In the genomic region with DNA sequence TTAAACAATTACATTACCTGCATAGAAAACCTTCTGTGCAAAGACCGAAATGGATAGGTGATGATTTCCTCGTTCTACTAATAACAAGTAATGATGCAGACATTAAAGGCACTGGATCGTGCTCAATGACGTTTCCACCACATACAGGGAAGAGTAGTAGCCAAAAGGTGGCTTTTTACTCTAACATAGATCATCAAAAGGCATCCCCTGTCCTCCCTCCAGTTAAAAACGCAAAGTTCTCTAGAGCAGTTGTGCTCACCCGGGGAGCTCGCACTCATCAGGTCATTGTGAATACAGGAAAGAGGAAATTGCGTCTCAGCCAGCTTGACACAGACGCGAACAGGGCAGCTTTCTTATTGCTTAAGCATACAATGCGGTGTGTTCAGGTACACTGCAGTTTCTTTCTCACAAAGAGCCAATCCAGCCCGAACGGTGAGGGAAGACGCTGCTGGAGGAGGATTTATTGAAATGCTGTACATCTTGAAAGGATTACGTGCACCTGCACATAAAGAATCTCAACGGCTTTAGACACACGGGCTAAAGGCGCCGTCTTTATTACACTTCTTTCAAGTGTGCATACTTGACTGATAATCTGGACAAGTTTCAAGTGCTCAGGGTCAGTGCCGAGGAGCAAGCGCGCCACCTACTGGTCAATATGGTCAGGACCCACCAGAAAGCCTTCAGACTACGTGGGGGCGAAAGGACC, we compare ENCODE assay signal across 8 mouse cellular contexts.
DNase-seq lines count a peak whose midpoint lies in the region; ATAC-seq and TF ChIP-seq lines count a peak whose summit lies in the region.

No protein-coding gene starts in this region.

- H3K36me3 ChIP-seq in MEL (ENCODE audit: control insufficient read depth in 1 of 2, insufficient read depth in 2 of 2, low read length in 2 of 2), result no peaks in the 10 kb centered on the region
- no peaks in the 10 kb centered on the region for H3K36me3 ChIP-seq in forebrain, postnatal 0 days (ENCODE audit: insufficient read depth)

- H3K79me2 ChIP-seq in MEL (ENCODE audit: control insufficient read depth, insufficient read depth, low read length, poor library complexity), result no peaks in the 10 kb centered on the region

- H3K9ac ChIP-seq in MEL (ENCODE audit: control insufficient read depth, low read depth, low read length, poor library complexity, severe bottlenecking), result peak overlapping the region; percentile 50
- peak overlapping the region; percentile 45 for H3K9ac ChIP-seq in forebrain, postnatal 0 days

- TF ChIP-seq POLR2A in MEL (IDR thresholded peaks at IDR 0.05; ENCODE audit: control insufficient read depth in 1 of 2, insufficient read depth in 1 of 2, low read depth in 1 of 2, low read length in 2 of 2, poor library complexity in 1 of 2), result 0 out of 4 replicates have a peak, but pooled peaks of 1 of the 2 experiments have one; percentile 17
- TF ChIP-seq POLR2A in cerebellum, adult 2 months (IDR thresholded peaks at IDR 0.05; ENCODE audit: borderline replicate concordance, insufficient read depth, low read length), result no peak
- TF ChIP-seq POLR2A in lung, adult 2 months (IDR thresholded peaks at IDR 0.05; ENCODE audit: borderline replicate concordance, extremely low read depth, low read depth, low read length), result no peak

- H3K9me3 ChIP-seq in MEL (replicated peaks; ENCODE audit: insufficient read depth, low read length), result no peaks in the 10 kb centered on the region
- H3K9me3 ChIP-seq in forebrain, postnatal 0 days (ENCODE audit: low read length), result no peaks in the 10 kb centered on the region

- DNase-seq in MEL (ENCODE audit: low read depth, low spot score), result peak; percentile 92
- DNase-seq in cerebellum, adult 2 months, result peak; percentile 69 to 78
- peak; percentile 93 for DNase-seq in forebrain, postnatal 0 days
- DNase-seq in heart, postnatal 36 days, result peak; percentile 74 to 81
- DNase-seq in layer of hippocampus, adult 18-20 months (ENCODE audit: low spot score in 2 of 2), result peak; percentile 37 to 85
- peak; percentile 71 for DNase-seq in lung, adult 2 months
- DNase-seq in ovary, postnatal 10 days (ENCODE audit: low spot score), result peak; percentile 56
- DNase-seq in thymus, postnatal 36 days, result peak; percentile 23 to 32

- peak; percentile 87 for ATAC-seq in forebrain, postnatal 0 days

- TF ChIP-seq CTCF in MEL (IDR thresholded peaks at IDR 0.05 in 2 of 3, conservative IDR thresholded peaks at IDR 0.05 in 1 of 3; ENCODE audit: control insufficient read depth in 1 of 3, insufficient read depth in 1 of 3, low read depth in 2 of 3, low read length in 3 of 3, poor library complexity in 1 of 3, severe bottlenecking in 1 of 3), result peak; percentile 93 to 99 (median 98)
- peak; percentile 88 for TF ChIP-seq CTCF in cerebellum, adult 2 months (IDR thresholded peaks at IDR 0.05; ENCODE audit: borderline replicate concordance, insufficient read depth, low read depth, low read length)
- peak; percentile 95 for TF ChIP-seq CTCF in forebrain, postnatal 0 days (IDR thresholded peaks at IDR 0.05; ENCODE audit: low read depth)
- TF ChIP-seq CTCF in lung, adult 2 months (IDR thresholded peaks at IDR 0.05; ENCODE audit: insufficient read depth, low read length), result peak; percentile 90

- no peak for TF ChIP-seq EP300 in MEL (IDR thresholded peaks at IDR 0.05; ENCODE audit: low read depth in 1 of 2, low read length in 2 of 2)

- H3K4me2 ChIP-seq in forebrain, postnatal 0 days (ENCODE audit: low read depth), result peak overlapping the region; percentile 68

- peak overlapping the region; percentile 33 for H3K27ac ChIP-seq in MEL (ENCODE audit: control insufficient read depth, low read depth, low read length)
- no peak overlapping the region for H3K27ac ChIP-seq in cerebellum, adult 2 months (ENCODE audit: insufficient read depth, low read length)
- no peak overlapping the region for H3K27ac ChIP-seq in forebrain, postnatal 0 days (ENCODE audit: low read depth, low read length)

- no peaks in the 10 kb centered on the region for H3K27me3 ChIP-seq in MEL (ENCODE audit: control insufficient read depth in 1 of 2, insufficient read depth in 2 of 2, low read length in 2 of 2)
- no peaks in the 10 kb centered on the region for H3K27me3 ChIP-seq in cerebellum, adult 2 months (ENCODE audit: control insufficient read depth, insufficient read depth, low read length)
- H3K27me3 ChIP-seq in forebrain, postnatal 0 days (ENCODE audit: insufficient read depth, low read length), result no peaks in the 10 kb centered on the region

- 0 out of 4 replicates have a peak, but pooled peaks cover 0 to 3% of the 10 kb centered on the region in 2 experiments for H3K4me1 ChIP-seq in MEL (ENCODE audit: control insufficient read depth in 1 of 2, insufficient read depth in 2 of 2, low read length in 2 of 2)
- no peaks in the 10 kb centered on the region for H3K4me1 ChIP-seq in cerebellum, adult 2 months (ENCODE audit: control insufficient read depth, insufficient read depth, low read length)
- no peaks in the 10 kb centered on the region for H3K4me1 ChIP-seq in forebrain, postnatal 0 days (ENCODE audit: insufficient read depth)
- H3K4me1 ChIP-seq in lung, adult 2 months (ENCODE audit: control insufficient read depth, insufficient read depth, low read length), result no peaks in the 10 kb centered on the region

- intact Hi-C loops in heart, postnatal 36 days (cut with DNase I), result loop anchor here (1.0 kb wide), 2 partner anchors 223 to 1066 kb away; no protein-coding TSS in a partner anchor

- peak; percentile 98 for TF ChIP-seq RAD21 in MEL (IDR thresholded peaks at IDR 0.05; ENCODE audit: low read depth, low read length)

- H3K4me3 ChIP-seq in MEL (ENCODE audit: control insufficient read depth in 1 of 2, insufficient read depth in 1 of 2, low read depth in 2 of 2, low read length in 2 of 2), result peak overlapping the region; percentile 68 to 73
- peak overlapping the region; percentile 59 for H3K4me3 ChIP-seq in cerebellum, adult 2 months (replicated peaks; ENCODE audit: insufficient read depth, low read depth, low read length)
- peak overlapping the region; percentile 38 for H3K4me3 ChIP-seq in forebrain, postnatal 0 days (ENCODE audit: low read depth, low read length)
- peak overlapping the region; percentile 33 for H3K4me3 ChIP-seq in lung, adult 2 months (replicated peaks; ENCODE audit: extremely low read depth, low read depth, low read length)

- 6% methylated on average over 24 of the region's 24 CpGs for WGBS in cerebellum, adult 2 months
- 6% methylated on average over 24 of the region's 24 CpGs for whole genome bisulfite sequencing in forebrain, postnatal 0 days
- WGBS in lung, adult 2 months, result 9% methylated on average over 24 of the region's 24 CpGs

TF ChIP-seq in MEL, 35 proteins besides CTCF, POLR2A, EP300 and RAD21:
- TF ChIP-seq ZC3H11A (IDR thresholded peaks at IDR 0.05; ENCODE audit: low read depth, low read length) (peak; percentile 95), SMC3 (IDR thresholded peaks at IDR 0.05; ENCODE audit: low read depth, low read length) (peak; percentile 97), SIN3A (IDR thresholded peaks at IDR 0.05; ENCODE audit: low read length) (peak; percentile 48; the same call in 1 of the 2 replicates), MEF2A (IDR thresholded peaks at IDR 0.05; ENCODE audit: extremely low read depth, insufficient replicate concordance, low read depth, low read length, poor library complexity, severe bottlenecking) (no peak), TBP (IDR thresholded peaks at IDR 0.05; ENCODE audit: low read depth, low read length) (0 out of 2 replicates have a peak, but pooled peaks have one; percentile 37), MXI1 (IDR thresholded peaks at IDR 0.05; ENCODE audit: low read depth, low read length) (peak; percentile 66), NELFE (IDR thresholded peaks at IDR 0.05; ENCODE audit: low read depth, low read length) (no peak)

Comparison
In these comparisons a context has a peak if more than half of its experiments do, and no peak if none do; other contexts are left out.
1. DNase-seq: peak in every context shown above with its lines; median percentile 93 in forebrain, postnatal 0 days; 92 in MEL; 78 in heart, postnatal 36 days; 74 in cerebellum, adult 2 months; 71 in lung, adult 2 months; 61 in layer of hippocampus, adult 18-20 months; 56 in ovary, postnatal 10 days; 28 in thymus, postnatal 36 days.